Comparison of ENCODE assay signal across 13 mouse cellular contexts in the genomic region with DNA sequence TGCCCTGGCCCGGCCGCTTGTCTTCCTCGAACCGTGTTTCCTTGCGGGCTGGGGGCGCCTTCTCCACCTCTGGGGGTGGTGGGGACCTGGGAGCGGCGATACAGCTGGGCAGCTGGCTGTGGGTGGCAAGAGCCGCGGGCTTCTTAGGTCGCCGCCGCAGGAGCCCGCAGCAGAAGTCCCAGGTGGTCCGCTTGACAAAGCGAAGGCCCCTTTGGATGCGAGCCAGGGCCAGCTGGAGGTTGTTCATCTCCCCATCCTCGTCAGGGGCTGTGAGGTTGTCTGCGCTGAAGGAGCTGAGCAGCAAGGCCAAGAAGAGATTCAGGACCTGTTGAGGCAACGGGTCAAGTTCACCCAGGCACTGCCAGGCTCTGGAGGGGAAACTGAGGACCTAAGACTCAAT.
DNase-seq lines count a peak whose midpoint lies in the region; ATAC-seq and TF ChIP-seq lines count a peak whose summit lies in the region.
"Had no signal": no experiment of that assay in that cellular context is flagged by ENCODE, and none has a peak within 500 bp of the region (broad histone marks: within the 10 kb centered on the region; RNA-seq: fewer than 3 reads in every experiment).

No protein-coding gene starts in this region.

- H3K9ac ChIP-seq in forebrain, embryonic 14.5 days (ENCODE audit: low read length), result no peak overlapping the region
- H3K9ac ChIP-seq in forebrain, embryonic 13.5 days, result no peak overlapping the region
- peak overlapping the region; percentile 35; the same call in 1 of the 2 replicates for H3K9ac ChIP-seq in hindbrain, embryonic 13.5 days
- H3K9ac ChIP-seq in stomach, postnatal 0 days (ENCODE audit: low read length), result no peak overlapping the region

- H3K9me3 ChIP-seq in forebrain, embryonic 14.5 days (replicated peaks; ENCODE audit: control insufficient read depth, low read length), result no peaks in the 10 kb centered on the region
- no peaks in the 10 kb centered on the region for H3K9me3 ChIP-seq in forebrain, embryonic 13.5 days (replicated peaks)
- H3K9me3 ChIP-seq in hindbrain, embryonic 13.5 days, result no peaks in the 10 kb centered on the region
- no peaks in the 10 kb centered on the region for H3K9me3 ChIP-seq in hindbrain, embryonic 10.5 days
- H3K9me3 ChIP-seq in stomach, postnatal 0 days (ENCODE audit: control insufficient read depth, low read length), result no peaks in the 10 kb centered on the region

- WGBS in forebrain, embryonic 14.5 days, result 36% methylated on average over 20 of the region's 20 CpGs
- WGBS in forebrain, embryonic 13.5 days, result 44% methylated on average over 20 of the region's 20 CpGs
- WGBS in hindbrain, embryonic 13.5 days, result 33% methylated on average over 20 of the region's 20 CpGs
- WGBS in hindbrain, embryonic 10.5 days, result 38% methylated on average over 20 of the region's 20 CpGs
- WGBS in stomach, postnatal 0 days, result 35% methylated on average over 20 of the region's 20 CpGs

- peak; percentile 23; the same call in 1 of the 2 replicates for ATAC-seq in forebrain, embryonic 14.5 days
- no peak for ATAC-seq in forebrain, embryonic 13.5 days
- ATAC-seq in hindbrain, embryonic 13.5 days (ENCODE audit: low FRiP score), result no peak
- no peak for ATAC-seq in stomach, postnatal 0 days (ENCODE audit: low FRiP score, low TSS enrichment)

- no peak for TF ChIP-seq EP300 in stomach, postnatal 0 days (optimal IDR thresholded peaks at IDR 0.05)

- no peak for TF ChIP-seq CTCF in stomach, postnatal 0 days (IDR thresholded peaks at IDR 0.05; ENCODE audit: low read depth)

- H3K36me3 ChIP-seq in forebrain, embryonic 14.5 days (ENCODE audit: control insufficient read depth, insufficient read depth, low read length), result no peaks in the 10 kb centered on the region
- 0 out of 2 replicates have a peak, but pooled peaks cover 6% of the 10 kb centered on the region for H3K36me3 ChIP-seq in forebrain, embryonic 13.5 days (ENCODE audit: poor library complexity, severe bottlenecking)
- H3K36me3 ChIP-seq in hindbrain, embryonic 13.5 days, result no peaks in the 10 kb centered on the region
- H3K36me3 ChIP-seq in hindbrain, embryonic 10.5 days, result no peaks in the 10 kb centered on the region
- no peaks in the 10 kb centered on the region for H3K36me3 ChIP-seq in stomach, postnatal 0 days (ENCODE audit: control insufficient read depth, insufficient read depth, low read length)

- H3K27me3 ChIP-seq in forebrain, embryonic 14.5 days (replicated peaks; ENCODE audit: control insufficient read depth, insufficient read depth, low read length), result no peaks in the 10 kb centered on the region
- H3K27me3 ChIP-seq in forebrain, embryonic 13.5 days, result no peaks in the 10 kb centered on the region
- peaks cover 34% of the 10 kb centered on the region for H3K27me3 ChIP-seq in hindbrain, embryonic 13.5 days
- H3K27me3 ChIP-seq in hindbrain, embryonic 10.5 days (ENCODE audit: insufficient read depth, poor library complexity, severe bottlenecking), result peaks cover 67% of the 10 kb centered on the region
- no peaks in the 10 kb centered on the region for H3K27me3 ChIP-seq in stomach, postnatal 0 days (ENCODE audit: control insufficient read depth, insufficient read depth, low read length)

- H3K4me2 ChIP-seq in forebrain, embryonic 14.5 days (ENCODE audit: low read length), result no peak overlapping the region
- no peak overlapping the region for H3K4me2 ChIP-seq in forebrain, embryonic 13.5 days
- H3K4me2 ChIP-seq in hindbrain, embryonic 13.5 days, result peak overlapping the region; percentile 39
- 0 out of 2 replicates have a peak overlapping the region, but pooled peaks have one; percentile 14 for H3K4me2 ChIP-seq in stomach, postnatal 0 days (replicated peaks; ENCODE audit: low read depth)

- peak; percentile 53 for DNase-seq in forebrain, embryonic 14.5 days (ENCODE audit: low spot score)
- no peak for DNase-seq in hindbrain, embryonic 10.5 days (ENCODE audit: low spot score)
- DNase-seq in right cerebral cortex, postnatal 14 days, result peak; percentile 23
- DNase-seq in right cerebral cortex, postnatal 25 days, result no peak
- no peak for DNase-seq in stomach, postnatal 0 days (ENCODE audit: low spot score)
- no peak for DNase-seq in adrenal gland, postnatal 36 days
- DNase-seq: cerebellum, adult 9-11 months; heart, postnatal 36 days; lung, adult 2 months; spleen, adult 18-20 months had no signal

- H3K27ac ChIP-seq in forebrain, embryonic 14.5 days (ENCODE audit: low read depth, low read length), result no peak overlapping the region
- H3K27ac ChIP-seq in forebrain, embryonic 13.5 days, result no peak overlapping the region
- H3K27ac ChIP-seq in hindbrain, embryonic 13.5 days, result no peak overlapping the region
- H3K27ac ChIP-seq in hindbrain, embryonic 10.5 days, result no peak overlapping the region
- no peak overlapping the region for H3K27ac ChIP-seq in stomach, postnatal 0 days (replicated peaks)
- H3K27ac ChIP-seq: kidney, postnatal 0 days had no signal

- no peak overlapping the region for H3K4me3 ChIP-seq in forebrain, embryonic 14.5 days (ENCODE audit: low read depth, low read length)
- H3K4me3 ChIP-seq in forebrain, embryonic 13.5 days, result no peak overlapping the region
- no peak overlapping the region for H3K4me3 ChIP-seq in hindbrain, embryonic 13.5 days
- no peak overlapping the region for H3K4me3 ChIP-seq in hindbrain, embryonic 10.5 days
- H3K4me3 ChIP-seq in stomach, postnatal 0 days (ENCODE audit: low read depth, low read length), result no peak overlapping the region

- H3K4me1 ChIP-seq in forebrain, embryonic 14.5 days (ENCODE audit: control insufficient read depth, insufficient read depth, low read length), result peaks cover 6% of the 10 kb centered on the region; the same call in 1 of the 2 replicates
- peaks cover 17% of the 10 kb centered on the region for H3K4me1 ChIP-seq in forebrain, embryonic 13.5 days
- peaks cover 19% of the 10 kb centered on the region for H3K4me1 ChIP-seq in hindbrain, embryonic 13.5 days (replicated peaks)
- H3K4me1 ChIP-seq in hindbrain, embryonic 10.5 days (replicated peaks), result peaks cover 20% of the 10 kb centered on the region
- H3K4me1 ChIP-seq in stomach, postnatal 0 days (replicated peaks; ENCODE audit: control insufficient read depth, insufficient read depth), result no peaks in the 10 kb centered on the region

Comparison
In these comparisons a context has a peak if more than half of its experiments do, and no peak if none do; other contexts are left out.
1. DNase-seq: peak in forebrain, embryonic 14.5 days (single experiment) and right cerebral cortex, postnatal 14 days (single experiment); none in hindbrain, embryonic 10.5 days (single experiment), right cerebral cortex, postnatal 25 days (single experiment), stomach, postnatal 0 days (single experiment) and adrenal gland, postnatal 36 days (0 of 2).
2. H3K4me2 ChIP-seq: peak in hindbrain, embryonic 13.5 days (single experiment) and stomach, postnatal 0 days (single experiment); none in forebrain, embryonic 14.5 days (single experiment) and forebrain, embryonic 13.5 days (single experiment).